ENCODE assay signal across 30 mouse cellular contexts in genomic region chr2:94001918-94002317, GRCm38 (mm10). TPM values are rescaled to one million over a fixed set of nuclear protein-coding genes. Genes with fewer than 3 reads are reported as not detected.
DNase-seq lines count a peak whose midpoint lies in the region; ATAC-seq and TF ChIP-seq lines count a peak whose summit lies in the region.
"Had no signal": no experiment of that assay in that cellular context is flagged by ENCODE, and none has a peak within 500 bp of the region (broad histone marks: within the 10 kb centered on the region; RNA-seq: fewer than 3 reads in every experiment).

No protein-coding gene starts in this region.

- H3K9ac ChIP-seq in heart, embryonic 15.5 days: no peak overlapping the region
- no peak overlapping the region for H3K9ac ChIP-seq in lung, postnatal 0 days (replicated peaks; ENCODE audit: low read depth)
- no peak overlapping the region for H3K9ac ChIP-seq in ES-Bruce4 (ENCODE audit: low read depth, poor library complexity, severe bottlenecking)
- H3K9ac ChIP-seq in forebrain, embryonic 14.5 days (ENCODE audit: low read length): no peak overlapping the region
- H3K9ac ChIP-seq: embryonic facial prominence, embryonic 13.5 days; hindbrain, embryonic 12.5 days; intestine, embryonic 15.5 days; limb, embryonic 12.5 days; neural tube, embryonic 12.5 days had no signal

- 74% methylated on average over 4 of the region's 4 CpGs for WGBS in heart, embryonic 15.5 days
- WGBS in lung, postnatal 0 days: 62% methylated on average over 4 of the region's 4 CpGs
- WGBS in forebrain, embryonic 14.5 days: 84% methylated on average over 4 of the region's 4 CpGs

- TF ChIP-seq EP300 in lung, postnatal 0 days (IDR thresholded peaks at IDR 0.05): no peak
- no peak for TF ChIP-seq EP300 in ES-Bruce4 (IDR thresholded peaks at IDR 0.05; ENCODE audit: insufficient read depth, low read depth, low read length)

- peaks cover 71% of the 10 kb centered on the region for H3K36me3 ChIP-seq in heart, embryonic 15.5 days
- peaks cover 33% of the 10 kb centered on the region for H3K36me3 ChIP-seq in lung, postnatal 0 days (ENCODE audit: insufficient read depth, low read length)
- H3K36me3 ChIP-seq in ES-Bruce4 (ENCODE audit: control insufficient read depth, insufficient read depth, low read length, poor library complexity, severe bottlenecking): peaks cover 24% of the 10 kb centered on the region
- H3K36me3 ChIP-seq in forebrain, embryonic 14.5 days (ENCODE audit: control insufficient read depth, insufficient read depth, low read length): peaks cover 82% of the 10 kb centered on the region

- H3K27ac ChIP-seq in heart, embryonic 15.5 days: 0 out of 2 replicates have a peak overlapping the region, but pooled peaks have one; percentile 5
- H3K27ac ChIP-seq in lung, postnatal 0 days (ENCODE audit: low read length): no peak overlapping the region
- peak overlapping the region; percentile 75 for H3K27ac ChIP-seq in ES-Bruce4 (ENCODE audit: insufficient read depth, low read length)
- H3K27ac ChIP-seq in forebrain, embryonic 14.5 days (ENCODE audit: low read depth, low read length): no peak overlapping the region
- H3K27ac ChIP-seq: embryonic facial prominence, embryonic 13.5 days; hindbrain, embryonic 12.5 days; hindbrain, postnatal 0 days; intestine, embryonic 15.5 days; left cerebral cortex, adult 2 months; limb, embryonic 12.5 days; neural tube, embryonic 12.5 days; stomach, postnatal 0 days had no signal

- no peak for TF ChIP-seq CTCF in lung, postnatal 0 days (IDR thresholded peaks at IDR 0.05)
- TF ChIP-seq CTCF in ES-Bruce4 (IDR thresholded peaks at IDR 0.05; ENCODE audit: low read depth, low read length): no peak

- no peaks in the 10 kb centered on the region for H3K27me3 ChIP-seq in heart, embryonic 15.5 days
- H3K27me3 ChIP-seq in lung, postnatal 0 days (replicated peaks; ENCODE audit: insufficient read depth, low read length): no peaks in the 10 kb centered on the region
- H3K27me3 ChIP-seq in ES-Bruce4 (ENCODE audit: control insufficient read depth, insufficient read depth, low read length, poor library complexity, severe bottlenecking): no peaks in the 10 kb centered on the region
- no peaks in the 10 kb centered on the region for H3K27me3 ChIP-seq in forebrain, embryonic 14.5 days (replicated peaks; ENCODE audit: control insufficient read depth, insufficient read depth, low read length)
- H3K27me3 ChIP-seq: embryonic facial prominence, embryonic 13.5 days; hindbrain, embryonic 12.5 days; intestine, embryonic 15.5 days; limb, embryonic 12.5 days; neural tube, embryonic 12.5 days had no signal

- DNase-seq in heart, postnatal 4 days: no peak
- DNase-seq in lung, postnatal 0 days (ENCODE audit: low spot score): no peak
- DNase-seq in lung, postnatal 4 days: no peak
- no peak for DNase-seq in forebrain, embryonic 14.5 days (ENCODE audit: low spot score)
- no peak for DNase-seq in right cerebral cortex, postnatal 14 days
- no peak for DNase-seq in layer of hippocampus, adult 9-10 months (ENCODE audit: low spot score)

- H3K4me3 ChIP-seq in heart, embryonic 15.5 days: no peak overlapping the region
- no peak overlapping the region for H3K4me3 ChIP-seq in lung, postnatal 0 days (ENCODE audit: low read depth, low read length)
- H3K4me3 ChIP-seq in ES-Bruce4 (ENCODE audit: low read depth, low read length): no peak overlapping the region
- no peak overlapping the region for H3K4me3 ChIP-seq in forebrain, embryonic 14.5 days (ENCODE audit: low read depth, low read length)
- H3K4me3 ChIP-seq: embryonic facial prominence, embryonic 13.5 days; hindbrain, embryonic 12.5 days; intestine, embryonic 15.5 days; left cerebral cortex, adult 2 months; limb, embryonic 12.5 days; neural tube, embryonic 12.5 days had no signal

- H3K4me2 ChIP-seq in heart, embryonic 15.5 days: no peak overlapping the region
- no peak overlapping the region for H3K4me2 ChIP-seq in lung, postnatal 0 days (replicated peaks; ENCODE audit: low read depth, low read length)
- H3K4me2 ChIP-seq in forebrain, embryonic 14.5 days (ENCODE audit: low read length): no peak overlapping the region
- H3K4me2 ChIP-seq: embryonic facial prominence, embryonic 13.5 days; heart, embryonic 11.5 days; hindbrain, embryonic 12.5 days; intestine, embryonic 15.5 days; limb, embryonic 12.5 days; liver, embryonic 11.5 days; neural tube, embryonic 12.5 days had no signal

- no peak for TF ChIP-seq POLR2A in ES-Bruce4 (IDR thresholded peaks at IDR 0.05; ENCODE audit: insufficient read depth, low read length)

- H3K4me1 ChIP-seq in heart, embryonic 15.5 days (replicated peaks): no peaks in the 10 kb centered on the region
- no peaks in the 10 kb centered on the region for H3K4me1 ChIP-seq in lung, postnatal 0 days (ENCODE audit: insufficient read depth, low read depth, low read length)
- peaks cover 2% of the 10 kb centered on the region for H3K4me1 ChIP-seq in ES-Bruce4 (ENCODE audit: control insufficient read depth, insufficient read depth, low read length)
- no peaks in the 10 kb centered on the region for H3K4me1 ChIP-seq in forebrain, embryonic 14.5 days (ENCODE audit: control insufficient read depth, insufficient read depth, low read length)
- H3K4me1 ChIP-seq: embryonic facial prominence, embryonic 13.5 days; hindbrain, embryonic 12.5 days; intestine, embryonic 15.5 days; limb, embryonic 12.5 days; neural tube, embryonic 12.5 days had no signal

- no peaks in the 10 kb centered on the region for H3K9me3 ChIP-seq in heart, embryonic 15.5 days (replicated peaks)
- no peaks in the 10 kb centered on the region for H3K9me3 ChIP-seq in lung, postnatal 0 days (ENCODE audit: low read length)
- H3K9me3 ChIP-seq in ES-Bruce4 (replicated peaks; ENCODE audit: control insufficient read depth, insufficient read depth, low read length, poor library complexity, severe bottlenecking): no peaks in the 10 kb centered on the region
- H3K9me3 ChIP-seq in forebrain, embryonic 14.5 days (replicated peaks; ENCODE audit: control insufficient read depth, low read length): no peaks in the 10 kb centered on the region
- H3K9me3 ChIP-seq: embryonic facial prominence, embryonic 13.5 days; hindbrain, embryonic 12.5 days; intestine, embryonic 15.5 days; limb, embryonic 12.5 days; neural tube, embryonic 12.5 days had no signal

- no peak for ATAC-seq in heart, embryonic 15.5 days (replicated peaks; ENCODE audit: insufficient number of reproducible peaks, insufficient read depth, low FRiP score, low read depth)
- peak; percentile 30 for ATAC-seq in lung, postnatal 0 days
- peak; percentile 61 for ATAC-seq in forebrain, embryonic 14.5 days

RNA-seq across cellular contexts. Expression of gene Gm27027, which starts 5.8 kb away (rescaled TPM):
- not detected in 2 replicates for polyA plus RNA-seq in heart, embryonic 15.5 days (2015; fragmentation: Nextera tagmentation; extraction: Ambion mirVana)
- total RNA-seq in heart, postnatal 4 days (2021): 1 to 10 TPM in 1 of 2 experiments, not detected in 1; 1.8 TPM
- polyA plus RNA-seq in lung, postnatal 0 days (2015; fragmentation: Nextera tagmentation; extraction: Ambion mirVana): not detected in 2 replicates
- polyA plus RNA-seq in ES-Bruce4 (2011; ENCODE audit: insufficient read depth, insufficient read length, low read depth, missing spikeins): not detected in 2 replicates
- not detected in 2 replicates for polyA plus RNA-seq in forebrain, embryonic 14.5 days (2014; fragmentation: Nextera tagmentation; extraction: Ambion mirVana)
- total RNA-seq: adrenal gland, adult 2 months; adrenal gland, postnatal 36 days; common myeloid progenitor, adult 5-6 weeks; heart, postnatal 14 days; hindbrain, postnatal 0 days; layer of hippocampus, adult 18-20 months; layer of hippocampus, postnatal 14 days; left cerebral cortex, adult 2 months; left cerebral cortex, postnatal 25 days had no signal
- polyA plus RNA-seq: activated CD4-positive, CD25-positive, alpha-beta regulatory T cell, adult 4 months; adrenal gland, adult 2 months; brain, embryonic 14.5 days; embryonic facial prominence, embryonic 13.5 days; heart, embryonic 11.5 days; hindbrain, embryonic 12.5 days; hindbrain, postnatal 0 days; intestine, embryonic 15.5 days; limb, embryonic 12.5 days; liver, embryonic 11.5 days; liver, embryonic 16.5 days; lung, embryonic 16.5 days; midbrain, embryonic 16.5 days; neural tube, embryonic 12.5 days; stomach, postnatal 0 days had no signal

RNA-seq across cellular contexts. Expression of gene Alkbh3, which starts 8.7 kb away (rescaled TPM):
- 59.2 and 64.7 TPM in 2 replicates for polyA plus RNA-seq in heart, embryonic 15.5 days (2015; fragmentation: Nextera tagmentation; extraction: Ambion mirVana)
- total RNA-seq in heart, postnatal 4 days (2021): 10 to 100 TPM; 72.4 to 82.2 TPM
- polyA plus RNA-seq in lung, postnatal 0 days (2015; fragmentation: Nextera tagmentation; extraction: Ambion mirVana): 46.1 and 59.9 TPM in 2 replicates
- 31.3 and 35.7 TPM in 2 replicates for polyA plus RNA-seq in ES-Bruce4 (2011; ENCODE audit: insufficient read depth, insufficient read length, low read depth, missing spikeins)
- 47.5 and 52.2 TPM in 2 replicates for polyA plus RNA-seq in forebrain, embryonic 14.5 days (2014; fragmentation: Nextera tagmentation; extraction: Ambion mirVana)

RNA-seq across cellular contexts. Expression of gene Gm13889, which starts 44.9 kb away (rescaled TPM):
- 7.6 and 9.4 TPM in 2 replicates for polyA plus RNA-seq in heart, embryonic 15.5 days (2015; fragmentation: Nextera tagmentation; extraction: Ambion mirVana)
- total RNA-seq in heart, postnatal 4 days (2021): 10 to 100 TPM; 24.2 to 26.7 TPM
- 62.6 and 64.6 TPM in 2 replicates for polyA plus RNA-seq in lung, postnatal 0 days (2015; fragmentation: Nextera tagmentation; extraction: Ambion mirVana)
- polyA plus RNA-seq in ES-Bruce4 (2011; ENCODE audit: insufficient read depth, insufficient read length, low read depth, missing spikeins): 0.49 TPM in 1 of 2 replicates, not detected in the other
- 23.9 and 28.6 TPM in 2 replicates for polyA plus RNA-seq in forebrain, embryonic 14.5 days (2014; fragmentation: Nextera tagmentation; extraction: Ambion mirVana)
- polyA plus RNA-seq: activated CD4-positive, CD25-positive, alpha-beta regulatory T cell, adult 4 months had no signal

Comparison
In these comparisons a context has a peak if more than half of its experiments do, and no peak if none do; other contexts are left out.
1. H3K27ac ChIP-seq: peak in heart, embryonic 15.5 days (single experiment) and ES-Bruce4 (single experiment); none in lung, postnatal 0 days (single experiment) and forebrain, embryonic 14.5 days (single experiment).